Mouse (Mus musculus): ENCODE measurements around the gene Gm49394. TPM values are rescaled to one million over a fixed set of nuclear protein-coding genes. Genes with fewer than 3 reads are reported as not detected.

The Gm49394 gene
- polyA plus RNA-seq, 1 experiment from 2014 or later: not detected

DNA sequence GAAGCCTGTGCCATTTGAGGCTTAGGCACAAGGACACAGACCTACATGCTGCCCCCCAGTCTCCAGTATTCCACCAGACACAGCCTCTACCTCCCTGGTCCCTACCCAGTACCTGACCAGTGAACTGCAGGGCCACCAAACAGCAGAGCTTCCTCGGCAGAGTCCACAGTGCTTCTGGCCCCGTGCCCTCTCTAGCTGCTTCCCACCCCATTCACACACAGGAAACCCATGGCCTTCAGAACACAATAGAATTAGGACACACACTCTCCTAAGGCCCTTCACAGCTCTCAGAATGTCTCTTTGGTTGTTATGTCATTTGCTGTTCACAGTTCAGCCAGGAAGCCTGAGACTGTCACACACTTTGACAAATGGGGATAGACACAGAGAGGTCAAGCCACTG, 3.1 kb downstream of the Gm49394 start, which contains the start of gene Igf2:
TSS of gene Igf2 (minus strand) at position 158 of the 400 bp plus-strand sequence.
- H3K27ac ChIP-seq: no peak within 1 kb of the TSS
- peaks cover 15% of the 10 kb centered on the region for H3K36me3 ChIP-seq
- peaks cover 55% of the 10 kb centered on the region for H3K27me3 ChIP-seq
- H3K9ac ChIP-seq: no peak within 1 kb of the TSS
- H3K4me3 ChIP-seq (replicated peaks): no peak within 1 kb of the TSS
- H3K9me3 ChIP-seq (replicated peaks): peaks cover 16% of the 10 kb centered on the region
- no peak for DNase-seq
- WGBS (ENCODE audit: insufficient replicate concordance): 19% methylated on average over 2 of the region's 2 CpGs
- no peak for ATAC-seq (ENCODE audit: low read depth)
- no peaks in the 10 kb centered on the region for H3K4me1 ChIP-seq (replicated peaks)
- H3K4me2 ChIP-seq: no peak within 1 kb of the TSS

DNA sequence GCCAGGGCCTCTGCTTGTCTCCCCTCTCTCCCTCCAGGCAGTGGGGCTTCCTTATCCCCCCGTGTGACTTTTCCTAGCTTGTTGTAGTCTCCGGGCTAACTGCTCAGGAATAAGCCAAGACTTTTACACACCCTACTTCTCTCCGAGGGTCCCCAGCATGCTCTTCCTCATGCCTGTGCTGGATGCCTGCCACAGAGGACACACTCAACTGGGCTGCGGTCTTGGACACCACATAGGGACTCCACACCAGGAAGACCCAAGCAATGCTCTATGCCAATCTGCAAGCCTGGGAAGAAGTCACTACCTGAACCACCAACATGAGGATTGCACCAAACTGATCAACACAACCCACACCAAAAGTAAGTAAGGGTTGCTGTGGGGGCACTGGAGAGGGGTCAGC, 3.6 kb downstream of the Gm49394 start:
- Histone ChIP-seq H3K9ac (no peak overlapping the region), H3K27me3 (peaks cover 61% of the 10 kb centered on the region), H3K27ac (no peak overlapping the region), H3K4me3 (replicated peaks) (no peak overlapping the region), H3K36me3 (peaks cover 15% of the 10 kb centered on the region), H3K9me3 (replicated peaks) (peaks cover 15% of the 10 kb centered on the region), H3K4me1 (replicated peaks) (no peaks in the 10 kb centered on the region), H3K4me2 (no peak overlapping the region)
- DNase-seq (no peak), ATAC-seq (ENCODE audit: low read depth) (no peak)
- 54% methylated on average over 4 of the region's 4 CpGs for WGBS (ENCODE audit: insufficient replicate concordance)

DNA sequence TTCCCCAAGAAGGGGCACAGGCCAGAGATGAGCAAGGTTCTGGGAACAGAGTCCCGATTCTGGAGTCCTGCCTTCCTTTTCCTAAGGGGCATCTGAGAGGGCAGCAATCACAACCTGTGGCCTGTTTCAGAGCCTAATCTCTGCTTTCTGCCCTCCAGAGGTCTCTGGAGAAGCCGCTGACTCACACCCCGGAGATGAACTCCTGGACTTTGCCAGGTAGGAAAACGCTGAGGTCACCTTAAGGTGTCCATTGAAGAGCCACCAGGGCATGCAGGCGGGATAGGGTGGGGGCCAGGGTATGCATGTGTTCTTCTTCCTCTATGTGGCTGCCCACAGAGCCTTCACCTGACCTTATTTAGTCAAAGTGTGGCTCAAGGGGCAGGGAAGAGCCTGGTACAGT, 4.4 kb downstream of the Gm49394 start:
- ATAC-seq (ENCODE audit: low read depth): no peak
- Histone ChIP-seq H3K4me2 (no peak overlapping the region), H3K27ac (no peak overlapping the region), H3K9ac (no peak overlapping the region), H3K36me3 (peaks cover 15% of the 10 kb centered on the region), H3K27me3 (peaks cover 68% of the 10 kb centered on the region), H3K4me1 (replicated peaks) (no peaks in the 10 kb centered on the region), H3K4me3 (replicated peaks) (no peak overlapping the region), H3K9me3 (replicated peaks) (peaks cover 10% of the 10 kb centered on the region)
- DNase-seq: no peak
- WGBS (ENCODE audit: insufficient replicate concordance): 41% methylated on average over 5 of the region's 5 CpGs

DNA sequence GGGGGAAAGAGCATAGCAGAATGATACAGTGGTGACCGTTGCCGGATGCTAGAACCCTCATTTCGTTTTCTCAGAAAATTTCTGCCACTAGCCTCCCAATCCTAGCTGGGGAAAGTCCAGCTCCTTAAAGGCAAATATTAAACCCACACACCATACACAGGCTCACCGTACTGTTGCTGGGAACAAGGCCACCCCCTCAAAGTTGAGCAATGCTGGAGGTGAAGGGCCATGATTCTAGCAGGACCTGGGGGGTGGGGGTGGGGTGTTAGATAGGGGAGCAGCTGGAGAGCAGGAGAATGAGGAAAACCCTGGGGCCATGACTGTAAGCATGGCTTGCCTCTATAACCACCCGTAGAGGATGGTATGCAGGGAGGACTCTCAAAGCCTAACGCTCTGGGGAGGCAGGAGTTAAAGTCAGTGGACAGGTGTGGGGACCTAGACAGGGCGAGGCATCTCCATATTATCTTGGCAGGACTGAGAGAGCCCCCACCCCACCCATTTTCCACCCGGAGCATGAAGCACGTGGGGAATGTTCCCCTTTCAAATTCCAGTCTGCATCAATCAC, 5.2 kb downstream of the Gm49394 start:
- peaks cover 76% of the 10 kb centered on the region for H3K27me3 ChIP-seq
- H3K27ac ChIP-seq: peak overlapping the region; percentile 58
- H3K4me1 ChIP-seq (replicated peaks): peaks cover 6% of the 10 kb centered on the region
- WGBS (ENCODE audit: insufficient replicate concordance): 4% methylated on average over 9 of the region's 9 CpGs
- peak overlapping the region; percentile 52 for H3K4me2 ChIP-seq
- peak; percentile 61 for ATAC-seq (ENCODE audit: low read depth)
- peak overlapping the region; percentile 29 for H3K4me3 ChIP-seq (replicated peaks)
- peaks cover 2% of the 10 kb centered on the region for H3K9me3 ChIP-seq (replicated peaks)
- peaks cover 15% of the 10 kb centered on the region for H3K36me3 ChIP-seq
- no peak overlapping the region for H3K9ac ChIP-seq
- no peak for DNase-seq

DNA sequence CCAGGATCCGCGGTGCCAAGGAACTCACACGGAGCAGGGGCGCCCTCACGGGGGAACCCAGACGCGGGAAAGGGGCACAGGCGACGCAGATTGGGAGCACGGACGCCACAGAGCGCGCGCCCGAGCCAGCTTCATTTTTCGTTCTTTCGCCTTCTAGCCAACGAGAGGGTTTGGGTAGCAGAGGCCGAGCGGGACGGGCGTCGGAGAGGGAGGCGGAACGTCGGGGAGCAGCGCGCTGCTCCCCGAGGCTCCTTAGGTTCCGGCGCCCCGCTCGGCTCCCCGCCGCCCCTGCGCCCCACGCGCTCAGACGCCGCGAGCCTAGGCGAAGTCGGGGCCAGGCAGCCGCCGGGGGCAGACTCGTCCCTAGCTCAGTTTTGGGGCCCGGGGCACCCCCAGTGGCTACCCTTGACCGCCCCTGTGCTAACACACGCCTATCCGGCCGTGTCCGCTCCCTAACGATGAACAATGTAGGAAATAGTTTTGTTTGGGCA, 5.8 kb downstream of the Gm49394 start:
- Histone ChIP-seq H3K27me3 (peaks cover 82% of the 10 kb centered on the region), H3K36me3 (peaks cover 15% of the 10 kb centered on the region), H3K27ac (peak overlapping the region; percentile 58), H3K4me1 (replicated peaks) (peaks cover 11% of the 10 kb centered on the region), H3K9ac (peak overlapping the region; percentile 52), H3K9me3 (replicated peaks) (no peaks in the 10 kb centered on the region), H3K4me3 (replicated peaks) (peak overlapping the region; percentile 29), H3K4me2 (peak overlapping the region; percentile 52)
- DNase-seq: no peak
- whole genome bisulfite sequencing (ENCODE audit: insufficient replicate concordance): 2% methylated on average over 53 of the region's 53 CpGs
- no peak for ATAC-seq (ENCODE audit: low read depth)

DNA sequence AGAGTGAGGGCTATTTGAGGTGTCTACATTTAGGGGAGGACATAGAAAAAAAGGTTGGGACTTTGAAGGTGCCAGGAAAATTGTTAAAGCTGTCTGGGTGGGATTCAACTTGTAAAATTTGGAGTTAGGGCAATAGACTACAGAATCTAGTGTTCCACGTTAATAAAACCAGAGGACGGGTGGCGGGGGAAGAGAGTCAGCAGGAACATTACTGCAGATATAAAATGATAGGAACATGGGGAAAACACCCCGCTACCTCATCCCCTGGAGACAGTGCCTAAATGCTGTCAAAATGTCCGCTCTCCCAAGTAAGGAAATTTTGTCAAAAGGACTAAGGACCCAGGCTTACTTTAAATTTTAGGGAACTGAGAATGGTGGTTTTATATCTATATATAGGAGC, 6.6 kb downstream of the Gm49394 start:
- ATAC-seq (ENCODE audit: low read depth): no peak
- Histone ChIP-seq H3K27ac (no peak overlapping the region), H3K27me3 (peaks cover 90% of the 10 kb centered on the region), H3K9ac (peak overlapping the region; percentile 52), H3K36me3 (peaks cover 10% of the 10 kb centered on the region; the same call in 1 of the 2 replicates), H3K4me3 (replicated peaks) (no peak overlapping the region), H3K9me3 (replicated peaks) (no peaks in the 10 kb centered on the region), H3K4me2 (peak overlapping the region; percentile 52), H3K4me1 (replicated peaks) (peaks cover 13% of the 10 kb centered on the region)
- WGBS (ENCODE audit: insufficient replicate concordance): 16% methylated on average over 5 of the region's 5 CpGs
- no peak for DNase-seq

DNA sequence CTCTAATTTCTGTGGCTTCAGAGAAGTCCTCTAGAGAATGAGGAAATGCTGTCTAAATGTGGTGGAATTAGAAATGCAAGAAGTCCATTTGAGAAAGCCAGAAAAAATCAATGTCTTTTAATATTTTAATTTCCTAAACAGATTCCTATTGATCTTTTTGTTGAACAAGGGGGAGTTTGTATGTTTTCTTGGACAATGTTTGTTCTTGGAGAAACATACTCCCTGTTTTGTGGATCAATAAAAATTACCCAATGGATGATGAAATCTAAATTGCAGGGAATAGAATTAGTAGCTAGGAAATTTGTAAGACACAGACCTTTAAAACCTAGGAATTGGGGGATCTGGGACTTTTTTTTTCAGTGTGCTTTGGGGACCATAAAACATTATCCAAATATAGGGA, 7.9 kb downstream of the Gm49394 start:
- ATAC-seq (ENCODE audit: low read depth) (no peak), DNase-seq (no peak)
- H3K27me3 ChIP-seq: peaks cover 100% of the 10 kb centered on the region
- H3K9ac ChIP-seq: no peak overlapping the region
- H3K4me1 ChIP-seq (replicated peaks): peaks cover 13% of the 10 kb centered on the region
- H3K27ac ChIP-seq: peak overlapping the region; percentile 72; the same call in 1 of the 2 replicates
- peak overlapping the region; percentile 54; the same call in 1 of the 2 replicates for H3K4me3 ChIP-seq (replicated peaks)
- H3K9me3 ChIP-seq (replicated peaks): no peaks in the 10 kb centered on the region
- H3K36me3 ChIP-seq: no peaks in the 10 kb centered on the region
- H3K4me2 ChIP-seq: 0 out of 2 replicates have a peak overlapping the region, but pooled peaks have one; percentile 47

DNA sequence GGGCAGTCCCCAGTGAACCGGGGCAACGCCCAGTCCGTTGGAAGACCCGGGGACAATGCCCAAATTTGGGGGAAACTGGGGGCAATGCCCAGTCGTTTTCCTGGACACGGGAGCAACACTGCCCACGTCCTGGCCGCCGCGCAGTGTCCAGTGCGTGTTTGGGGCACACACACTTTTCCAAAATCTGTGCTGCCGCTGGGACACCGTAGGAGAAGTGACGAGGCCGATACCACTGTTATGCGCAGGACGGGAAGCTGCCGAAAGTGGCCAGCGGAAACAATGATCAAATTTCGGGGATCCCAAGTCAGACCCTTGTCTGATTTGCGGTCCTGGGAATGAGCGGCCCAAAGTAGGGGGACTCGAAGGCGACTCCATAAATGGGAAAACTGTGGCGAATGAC, 8.7 kb downstream of the Gm49394 start:
- Histone ChIP-seq H3K27ac (peak overlapping the region; percentile 72), H3K4me2 (peak overlapping the region; percentile 47), H3K4me1 (replicated peaks) (peaks cover 13% of the 10 kb centered on the region), H3K9me3 (replicated peaks) (no peaks in the 10 kb centered on the region), H3K27me3 (peaks cover 100% of the 10 kb centered on the region), H3K36me3 (no peaks in the 10 kb centered on the region), H3K9ac (peak overlapping the region; percentile 42), H3K4me3 (replicated peaks) (peak overlapping the region; percentile 54)
- DNase-seq: no peak
- 2% methylated on average over 25 of the region's 25 CpGs for WGBS (ENCODE audit: insufficient replicate concordance)
- no peak for ATAC-seq (ENCODE audit: low read depth)

DNA sequence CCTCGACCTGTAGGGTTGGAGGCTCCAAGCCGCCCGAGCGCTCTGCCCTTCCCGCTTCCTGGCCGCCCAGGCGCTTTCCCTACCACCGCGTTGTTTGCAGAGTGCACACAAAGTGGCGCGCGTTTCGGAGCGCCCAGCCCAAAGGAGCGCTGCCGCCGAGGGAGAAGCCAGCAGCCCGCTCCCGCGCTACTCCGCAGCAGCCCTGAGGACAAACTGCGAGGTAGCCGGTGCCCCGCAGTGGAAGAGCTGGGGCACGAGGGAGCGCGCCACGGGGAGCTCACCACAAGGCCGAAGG, 9.1 kb downstream of the Gm49394 start:
- 2% methylated on average over 29 of the region's 29 CpGs for WGBS (ENCODE audit: insufficient replicate concordance)
- DNase-seq: no peak

DNA sequence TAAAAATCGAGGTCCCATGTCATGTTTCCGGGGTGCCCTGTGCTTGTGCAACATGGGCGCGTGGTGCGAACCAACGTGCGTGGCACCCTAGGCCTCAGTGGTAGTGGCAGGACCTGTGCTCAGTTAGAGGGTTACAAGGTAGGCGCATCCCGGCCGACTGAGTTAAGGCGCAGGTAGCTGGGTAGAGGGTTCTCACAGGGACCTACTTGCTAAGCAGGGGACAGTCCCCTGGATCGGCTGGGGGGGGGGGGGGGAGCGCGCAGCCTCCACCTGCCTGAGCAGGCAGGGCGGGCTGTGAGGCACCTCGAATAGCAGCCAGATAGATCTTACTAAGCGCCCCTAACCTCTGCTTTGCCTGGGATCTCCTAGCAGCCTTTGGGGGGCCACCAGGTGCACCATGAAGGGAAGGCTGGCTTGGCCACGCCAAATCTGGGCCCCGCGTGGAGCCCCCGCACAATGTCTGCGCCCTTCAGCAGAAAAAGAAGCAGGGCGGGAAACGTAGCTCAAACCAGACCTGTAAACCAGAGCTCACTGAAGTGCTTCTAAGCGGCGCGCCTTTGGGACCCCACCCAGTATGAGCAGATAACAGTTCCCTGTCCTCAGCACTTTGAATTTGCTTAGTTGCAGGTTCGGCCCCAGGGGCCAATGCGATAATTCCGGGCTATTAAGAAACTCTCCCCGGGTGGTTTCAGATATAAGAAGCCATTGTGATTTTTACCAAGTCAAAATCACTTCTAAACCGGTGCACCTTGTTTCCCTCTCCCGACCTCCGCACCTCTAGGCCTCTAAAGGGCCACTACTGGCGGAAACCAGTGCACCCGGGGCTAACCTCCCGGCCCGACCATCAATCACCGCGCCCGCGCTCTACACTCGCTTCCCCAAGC, 9.7 kb downstream of the Gm49394 start:
- Histone ChIP-seq H3K9me3 (replicated peaks) (no peaks in the 10 kb centered on the region), H3K4me1 (replicated peaks) (peaks cover 13% of the 10 kb centered on the region), H3K4me2 (peak overlapping the region; percentile 47), H3K4me3 (replicated peaks) (peak overlapping the region; percentile 54), H3K27ac (peak overlapping the region; percentile 72), H3K36me3 (0 out of 2 replicates have a peak, but pooled peaks cover 1% of the 10 kb centered on the region), H3K27me3 (peaks cover 100% of the 10 kb centered on the region), H3K9ac (peak overlapping the region; percentile 42)
- DNase-seq (no peak), ATAC-seq (ENCODE audit: low read depth) (no peak)
- 1% methylated on average over 40 of the region's 43 CpGs for WGBS (ENCODE audit: insufficient replicate concordance)

More for the DNA sequence above, 9.1 kb downstream of the Gm49394 start:
- Histone ChIP-seq H3K27ac (peak overlapping the region; percentile 72), H3K36me3 (no peaks in the 10 kb centered on the region), H3K27me3 (peaks cover 100% of the 10 kb centered on the region), H3K9me3 (replicated peaks) (no peaks in the 10 kb centered on the region), H3K9ac (peak overlapping the region; percentile 42), H3K4me3 (replicated peaks) (peak overlapping the region; percentile 54), H3K4me2 (peak overlapping the region; percentile 47), H3K4me1 (replicated peaks) (peaks cover 13% of the 10 kb centered on the region)
- no peak for ATAC-seq (ENCODE audit: low read depth)

DNA sequence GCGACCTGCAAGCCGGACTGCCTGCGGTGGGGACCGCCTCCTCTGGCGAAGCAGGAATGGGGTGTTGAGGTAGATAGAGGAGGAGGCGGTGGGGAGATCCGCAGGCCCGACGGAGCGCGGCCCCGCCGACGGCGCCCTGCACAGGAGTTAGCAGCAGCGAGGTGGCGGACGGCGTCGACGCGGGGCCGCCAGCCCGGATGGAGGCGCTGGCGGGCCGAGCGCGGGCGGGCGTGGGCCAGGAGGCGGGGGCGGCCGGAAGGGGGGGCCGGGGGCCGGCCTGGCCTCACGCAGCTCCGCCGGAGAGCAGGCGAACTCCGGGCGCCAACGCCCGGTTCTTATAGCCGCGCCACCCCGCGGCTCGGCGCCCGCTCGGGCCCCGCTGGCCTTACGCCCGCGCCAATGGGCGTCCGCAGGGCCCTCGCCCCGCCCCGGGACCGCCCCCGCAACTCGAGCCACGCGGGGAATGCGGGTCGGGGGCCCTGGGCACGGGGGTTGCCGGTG, 10.5 kb downstream of the Gm49394 start:
- H3K4me3 ChIP-seq (replicated peaks): peak overlapping the region; percentile 54
- 1% methylated on average over 42 of the region's 70 CpGs for WGBS (ENCODE audit: insufficient replicate concordance)
- ATAC-seq (ENCODE audit: low read depth) (peak; percentile 47), DNase-seq (no peak)
- H3K27me3 ChIP-seq: peaks cover 100% of the 10 kb centered on the region
- peak overlapping the region; percentile 47 for H3K4me2 ChIP-seq
- no peaks in the 10 kb centered on the region for H3K9me3 ChIP-seq (replicated peaks)
- H3K27ac ChIP-seq: peak overlapping the region; percentile 72
- 0 out of 2 replicates have a peak, but pooled peaks cover 3% of the 10 kb centered on the region for H3K36me3 ChIP-seq
- peak overlapping the region; percentile 65 for H3K9ac ChIP-seq
- peaks cover 13% of the 10 kb centered on the region for H3K4me1 ChIP-seq (replicated peaks)
